Mouse (Mus musculus) kidney, embryonic 16.5 days (tissue): ENCODE measurements around the gene Hist2h2aa2. TPM values are rescaled to one million over a fixed set of nuclear protein-coding genes. Genes with fewer than 3 reads are reported as not detected.
A peak's percentile ranks its signal among the peaks of the same experiment; 100 is the strongest.

Experiments used
- ATAC-seq: fragments of 200-750 bp; cut with Nextera tagmentation; 2 replicates; pipeline ENCODE4 v1.8.0; 2017; ENCODE audit warnings: moderate TSS enrichment; ENCODE audit not compliant: low FRiP score, low TSS enrichment
- H3K27ac ChIP-seq: fragments of 300-500 bp; sonication (generic); 2 replicates; pipeline ENCODE4 v1.5.1; 2014; ENCODE audit warnings: low read length
- H3K27me3 ChIP-seq: fragments of 300-500 bp; sonication (generic); 2 replicates; pipeline ENCODE4 v1.6.1; 2014; ENCODE audit warnings: low read length, control low read depth, mixed read lengths; ENCODE audit not compliant: insufficient read depth
- H3K36me3 ChIP-seq: fragments of 300-500 bp; sonication (generic); 2 replicates; pipeline ENCODE4 v1.6.1; 2014; ENCODE audit warnings: low read length, control low read depth, mixed read lengths; ENCODE audit not compliant: insufficient read depth
- H3K4me1 ChIP-seq: fragments of 300-500 bp; sonication (generic); 2 replicates; pipeline ENCODE4 v1.6.1; 2014; ENCODE audit warnings: low read length, control low read depth, mixed read lengths; ENCODE audit not compliant: insufficient read depth
- H3K4me2 ChIP-seq: fragments of 300-500 bp; sonication (generic); replicated peaks from 2 replicates; pipeline ENCODE4 v1.6.1; 2014; ENCODE audit warnings: low read depth, low read length
- H3K4me3 ChIP-seq: fragments of 300-500 bp; sonication (generic); 2 replicates; pipeline ENCODE4 v1.5.1; 2014; ENCODE audit warnings: mild to moderate bottlenecking, low read length
- H3K9ac ChIP-seq: fragments of 300-500 bp; sonication (generic); replicated peaks from 2 replicates; pipeline ENCODE4 v1.6.1; 2014; ENCODE audit warnings: low read length
- H3K9me3 ChIP-seq: fragments of 300-500 bp; sonication (generic); 2 replicates; pipeline ENCODE4 v1.6.1; 2016; ENCODE audit warnings: low read length, control low read depth
- WGBS: fragments of 180-500 bp; shearing (Covaris S2); extraction: QIAGEN DNeasy Blood & Tissue Kit; methylation state at CpG from one replicate; pipeline ENCODE4 v1.1.7; 2014; 5-methylcytosine and 5-hydroxymethylcytosine counted together
- polyA plus RNA-seq: library from polyadenylated mRNA; unstranded; fragments of >200 nt; fragmentation: Nextera tagmentation; extraction: Ambion mirVana; gene quantifications from 2 replicates; pipeline ENCODE4 v1.2.1, GENCODE M21; 2015

Hist2h2aa2 gene
- polyA plus RNA-seq, 1 experiment from 2014 or later = 49.3 TPM

GRCm38 (mm10) chr3:96262216-96262875 lies 22.3 kb upstream of the Hist2h2aa2 start:
- H3K9me3 ChIP-seq = no peaks in the 10 kb centered on the region
- H3K36me3 ChIP-seq = no peaks in the 10 kb centered on the region
- peaks cover 23% of the 10 kb centered on the region for H3K4me1 ChIP-seq
- WGBS = under 1% methylated on average over 19 of the region's 19 CpGs
- H3K4me2 ChIP-seq = peak overlapping the region; percentile 79
- ATAC-seq = peak; percentile 87
- H3K4me3 ChIP-seq = peak overlapping the region; percentile 55
- peak overlapping the region; percentile 85 for H3K9ac ChIP-seq
- peak overlapping the region; percentile 99 for H3K27ac ChIP-seq
- H3K27me3 ChIP-seq = no peaks in the 10 kb centered on the region

DNA sequence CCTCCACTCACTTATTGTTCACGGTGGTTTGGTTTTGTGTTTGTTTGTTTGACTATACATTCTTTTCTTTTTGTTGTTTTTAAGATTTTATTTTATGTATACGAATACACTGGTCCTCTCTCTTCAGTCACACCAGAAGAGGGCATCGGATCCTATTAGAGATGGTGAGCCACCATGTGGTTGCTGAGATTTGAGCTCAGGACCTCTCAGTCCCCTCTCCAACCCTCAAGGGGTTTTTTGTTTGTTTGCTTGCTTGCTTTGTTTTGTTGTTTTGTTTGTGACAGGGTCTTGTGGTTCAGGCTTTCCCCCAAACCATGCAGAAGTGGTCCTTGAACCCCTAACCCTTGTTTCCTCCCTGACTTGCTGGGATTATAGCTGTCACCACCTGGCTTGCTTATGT lies 21.5 kb upstream of the Hist2h2aa2 start:
- peaks cover 20% of the 10 kb centered on the region for H3K4me1 ChIP-seq
- ATAC-seq = no peak
- H3K4me2 ChIP-seq = peak overlapping the region; percentile 79
- peak overlapping the region; percentile 85 for H3K9ac ChIP-seq
- no peaks in the 10 kb centered on the region for H3K9me3 ChIP-seq
- 60% methylated on average over 3 of the region's 3 CpGs for WGBS
- H3K27ac ChIP-seq = peak overlapping the region; percentile 99
- H3K27me3 ChIP-seq = no peaks in the 10 kb centered on the region
- H3K36me3 ChIP-seq = no peaks in the 10 kb centered on the region
- H3K4me3 ChIP-seq = peak overlapping the region; percentile 55

GRCm38 (mm10) chr3:96260220-96260619 lies 20.1 kb upstream of the Hist2h2aa2 start:
- H3K36me3 ChIP-seq = no peaks in the 10 kb centered on the region
- no peak overlapping the region for H3K27ac ChIP-seq
- H3K4me2 ChIP-seq = no peak overlapping the region
- WGBS = 91% methylated on average over 5 of the region's 5 CpGs
- H3K27me3 ChIP-seq = no peaks in the 10 kb centered on the region
- H3K4me1 ChIP-seq = peaks cover 25% of the 10 kb centered on the region
- H3K9me3 ChIP-seq = no peaks in the 10 kb centered on the region
- no peak overlapping the region for H3K4me3 ChIP-seq
- ATAC-seq = no peak
- H3K9ac ChIP-seq = no peak overlapping the region

GRCm38 (mm10) chr3:96257190-96257589 lies 17.1 kb upstream of the Hist2h2aa2 start:
- 74% methylated on average over 3 of the region's 3 CpGs for WGBS
- Histone ChIP-seq H3K4me3 (no peak overlapping the region), H3K4me1 (peaks cover 16% of the 10 kb centered on the region), H3K9me3 (no peaks in the 10 kb centered on the region), H3K27ac (no peak overlapping the region), H3K4me2 (no peak overlapping the region), H3K9ac (no peak overlapping the region), H3K27me3 (no peaks in the 10 kb centered on the region), H3K36me3 (no peaks in the 10 kb centered on the region)
- no peak for ATAC-seq

DNA sequence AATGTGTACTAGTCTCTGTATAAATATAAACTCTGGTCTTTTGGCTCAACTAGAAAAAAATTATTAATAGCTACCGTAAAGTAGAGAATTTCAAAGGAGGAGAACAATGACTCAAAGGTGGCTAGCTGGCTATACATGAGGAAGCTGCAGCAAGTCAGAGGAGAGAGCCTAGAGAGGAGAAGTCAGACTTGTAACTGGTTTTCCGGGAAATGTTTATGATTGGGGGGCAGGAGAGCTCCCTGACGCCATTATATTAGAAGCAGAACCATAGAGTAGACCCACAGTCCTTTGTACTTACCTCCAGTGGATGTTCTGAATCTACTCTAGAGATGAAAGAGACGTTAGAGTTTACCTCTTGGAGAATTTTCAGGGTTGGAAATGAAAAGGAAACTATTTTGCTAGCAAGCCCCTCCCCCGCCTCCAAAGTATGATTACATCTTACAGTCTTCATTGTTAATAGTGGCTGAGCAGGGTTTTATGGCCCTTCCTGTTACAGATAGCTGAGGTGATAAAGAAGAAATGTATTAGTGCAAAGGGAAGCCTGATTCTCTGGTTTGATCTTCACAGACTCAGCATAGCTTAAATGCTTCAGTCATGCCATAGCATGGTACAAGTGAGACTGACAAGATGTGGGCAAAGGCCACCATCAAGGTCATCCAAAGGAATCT lies 16.0 kb upstream of the Hist2h2aa2 start:
- H3K9me3 ChIP-seq = no peaks in the 10 kb centered on the region

GRCm38 (mm10) chr3:96254683-96255355 lies 14.7 kb upstream of the Hist2h2aa2 start:
- no peak for ATAC-seq
- Histone ChIP-seq H3K4me1 (peaks cover 11% of the 10 kb centered on the region; the same call in 1 of the 2 replicates), H3K27ac (no peak overlapping the region), H3K27me3 (no peaks in the 10 kb centered on the region), H3K4me3 (no peak overlapping the region), H3K36me3 (no peaks in the 10 kb centered on the region), H3K9me3 (no peaks in the 10 kb centered on the region), H3K4me2 (no peak overlapping the region), H3K9ac (no peak overlapping the region; the same call in 1 of the 2 replicates)
- WGBS = 52% methylated on average over 10 of the region's 10 CpGs

More for the DNA sequence above, 16.0 kb upstream of the Hist2h2aa2 start:
- Histone ChIP-seq H3K27me3 (no peaks in the 10 kb centered on the region), H3K27ac (no peak overlapping the region), H3K4me1 (peaks cover 8% of the 10 kb centered on the region; the same call in 1 of the 2 replicates), H3K36me3 (no peaks in the 10 kb centered on the region), H3K9ac (no peak overlapping the region), H3K4me2 (0 out of 2 replicates have a peak overlapping the region, but pooled peaks have one; percentile 5), H3K4me3 (no peak overlapping the region)
- ATAC-seq = no peak
- 66% methylated on average over 5 of the region's 5 CpGs for WGBS

DNA sequence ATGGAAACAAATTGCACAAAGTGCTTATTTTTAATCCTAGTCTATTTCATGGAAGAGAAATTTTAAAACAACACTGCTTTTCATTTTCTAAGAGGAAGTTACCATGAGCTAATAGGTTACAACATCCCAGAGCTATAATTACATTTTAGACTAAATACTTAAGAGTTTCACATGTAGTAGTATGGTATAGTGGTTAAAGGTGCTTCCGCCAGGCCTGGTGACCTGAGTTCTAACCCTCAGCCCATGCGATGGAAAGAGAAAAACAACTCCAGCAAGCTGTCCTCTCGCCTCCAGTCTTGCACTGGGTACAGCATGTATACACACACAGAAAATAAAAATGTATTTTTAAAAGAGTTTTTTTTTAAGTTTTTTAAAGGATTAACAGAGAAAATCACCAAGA lies 11.7 kb upstream of the Hist2h2aa2 start:
- WGBS = 83% methylated on average over 3 of the region's 3 CpGs
- no peak for ATAC-seq

DNA sequence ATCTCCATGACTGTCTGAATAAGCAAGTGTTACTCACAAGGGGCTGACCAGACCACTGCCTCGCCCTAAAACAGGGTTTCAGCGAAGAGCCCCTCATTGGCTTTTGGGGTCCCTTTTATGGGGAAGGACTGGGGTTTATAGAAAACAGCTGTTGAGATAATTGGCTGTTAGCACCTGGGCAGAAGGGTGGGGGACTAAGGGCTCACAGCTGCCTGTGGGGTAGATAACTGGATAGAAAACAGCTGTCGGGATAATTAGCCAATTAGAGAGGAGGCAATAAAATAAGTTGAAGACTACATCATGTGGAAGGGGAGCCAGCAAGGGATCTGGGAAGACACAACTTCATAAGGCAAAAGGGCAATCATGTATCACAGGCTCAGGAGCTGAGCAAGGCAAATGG lies 10.8 kb upstream of the Hist2h2aa2 start:
- no peaks in the 10 kb centered on the region for H3K36me3 ChIP-seq
- no peak overlapping the region for H3K4me2 ChIP-seq
- no peak for ATAC-seq
- H3K27me3 ChIP-seq = no peaks in the 10 kb centered on the region
- WGBS = 46% methylated on average over 3 of the region's 3 CpGs
- no peak overlapping the region for H3K27ac ChIP-seq
- H3K4me3 ChIP-seq = no peak overlapping the region
- H3K9me3 ChIP-seq = no peaks in the 10 kb centered on the region
- peaks cover 28% of the 10 kb centered on the region for H3K4me1 ChIP-seq
- H3K9ac ChIP-seq = no peak overlapping the region

More for the DNA sequence above, 11.7 kb upstream of the Hist2h2aa2 start:
- Histone ChIP-seq H3K9ac (no peak overlapping the region), H3K4me2 (no peak overlapping the region), H3K4me1 (peaks cover 32% of the 10 kb centered on the region), H3K36me3 (no peaks in the 10 kb centered on the region), H3K27ac (no peak overlapping the region), H3K4me3 (no peak overlapping the region), H3K9me3 (no peaks in the 10 kb centered on the region), H3K27me3 (no peaks in the 10 kb centered on the region)

GRCm38 (mm10) chr3:96249034-96249345 lies 8.9 kb upstream of the Hist2h2aa2 start:
- Histone ChIP-seq H3K4me2 (peak overlapping the region; percentile 55), H3K9me3 (no peaks in the 10 kb centered on the region), H3K27ac (peak overlapping the region; percentile 66), H3K36me3 (no peaks in the 10 kb centered on the region), H3K4me3 (peak overlapping the region; percentile 49), H3K9ac (peak overlapping the region; percentile 52), H3K27me3 (no peaks in the 10 kb centered on the region), H3K4me1 (peaks cover 31% of the 10 kb centered on the region)
- 52% methylated on average over 4 of the region's 4 CpGs for WGBS
- no peak for ATAC-seq
